Mouse (Mus musculus) telencephalon, adult 2 months (tissue): ENCODE data around the gene Rtl1.

Source experiments
- DNase-seq: peaks from one replicate; pipeline ENCODE4 v3.0.0-alpha.2; 2011; ENCODE audit warnings: low read depth, low spot score

Rtl1 gene

DNA sequence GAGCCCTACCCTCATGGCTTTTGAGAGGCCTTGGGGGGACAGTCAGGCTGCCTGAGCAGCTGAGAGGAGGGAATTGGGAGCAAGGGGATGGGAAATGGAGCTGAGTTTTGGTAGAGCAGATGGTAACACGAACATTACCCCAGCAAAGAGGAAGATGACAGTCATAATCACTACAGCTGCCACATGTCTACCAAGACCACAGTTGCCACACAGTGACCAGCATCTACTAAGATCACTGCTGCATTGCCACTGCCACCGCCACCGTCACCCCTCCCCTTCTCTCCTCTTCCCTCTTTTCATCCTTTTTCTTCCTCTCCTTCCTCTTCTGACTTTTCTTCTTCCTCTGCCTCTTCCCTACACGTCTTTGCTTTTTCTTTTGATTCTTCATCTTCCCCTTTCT is 27.9 kb downstream of the Rtl1 start:
- no peak for DNase-seq

DNA sequence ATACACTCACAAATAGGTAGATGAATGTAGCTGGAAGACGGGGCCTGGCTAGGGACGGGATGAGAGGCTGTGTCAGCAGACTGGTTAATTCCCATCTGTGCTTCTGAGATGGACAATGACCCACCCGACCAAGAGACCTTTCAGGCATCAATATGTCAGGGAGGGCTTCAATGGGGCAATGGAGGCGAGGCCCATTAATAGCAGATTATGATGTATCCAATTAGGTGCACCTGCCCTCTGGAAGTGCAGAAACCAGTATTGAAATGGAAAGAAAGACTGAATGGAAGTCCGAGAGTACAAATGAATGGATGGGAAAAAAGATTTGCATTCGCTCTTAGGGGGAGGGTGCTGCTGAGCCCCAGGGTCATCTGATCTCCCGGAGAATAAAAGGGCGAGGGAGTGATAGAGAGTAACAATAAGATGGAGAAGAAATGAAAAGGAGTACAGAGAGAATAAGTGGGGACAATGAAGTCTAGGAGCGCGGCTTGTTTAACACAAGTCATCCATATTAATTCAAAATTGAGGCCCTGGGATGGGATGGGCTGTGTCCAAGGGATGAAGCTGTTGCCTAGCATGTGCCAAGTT is 39.9 kb downstream of the Rtl1 start:
- no peak for DNase-seq

DNA sequence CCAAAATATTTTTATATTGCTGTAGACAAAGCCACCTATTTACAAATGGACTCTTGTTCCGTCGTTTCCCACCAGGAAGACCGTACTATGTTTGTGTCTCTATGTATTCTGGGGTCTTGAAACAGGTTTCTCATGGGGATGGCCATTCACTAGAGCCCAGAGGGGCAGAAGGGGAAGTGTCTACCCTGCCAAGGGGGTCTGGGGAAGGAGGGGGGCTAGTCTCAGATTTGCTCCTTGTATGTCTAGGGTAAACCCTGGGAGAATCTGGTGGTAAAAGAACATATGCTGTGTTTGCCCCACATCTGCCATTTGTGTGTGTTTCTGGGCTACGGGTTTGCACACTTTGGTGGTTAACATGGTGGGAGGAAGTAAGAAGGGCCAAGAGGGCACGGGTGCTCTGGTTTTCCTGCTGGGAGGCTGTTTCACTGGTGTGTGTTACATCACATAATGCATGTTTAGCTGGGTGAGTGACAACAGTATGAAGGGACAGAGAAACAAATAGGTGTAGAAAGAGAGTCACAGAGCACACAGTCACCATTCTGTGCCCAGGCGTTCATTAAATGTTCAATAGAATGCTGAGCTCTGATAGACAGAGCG is 41.1 kb downstream of the Rtl1 start:
- DNase-seq: no peak

DNA sequence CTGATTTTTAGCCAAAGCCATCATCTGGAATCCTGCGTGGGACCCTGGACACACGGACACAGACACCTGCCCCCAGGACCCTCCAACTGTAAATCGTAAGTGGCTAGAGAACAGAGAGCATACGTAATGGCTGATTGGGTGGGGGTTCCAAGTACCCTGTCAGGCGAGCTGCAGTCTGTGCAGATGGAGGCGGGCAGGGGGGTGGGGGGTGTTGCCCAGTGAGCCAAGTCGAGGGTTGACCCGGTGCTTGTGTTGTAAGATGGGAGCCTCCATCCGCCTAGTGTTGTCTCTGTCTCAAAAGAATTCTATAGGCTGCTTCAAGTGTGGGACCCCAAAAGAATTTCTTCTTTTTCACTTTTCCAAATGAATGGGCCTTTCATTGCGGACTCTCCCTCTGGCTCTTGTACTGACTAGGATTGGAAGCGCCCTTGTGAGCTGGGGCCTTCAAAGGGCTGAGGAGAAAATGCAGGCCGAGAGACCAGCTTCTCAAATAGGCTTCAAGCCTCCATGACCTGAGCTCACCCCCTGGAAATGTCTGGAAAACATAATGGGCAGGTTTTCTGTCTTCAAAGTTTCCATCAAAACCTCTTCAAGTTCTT is 41.8 kb downstream of the Rtl1 start:
- DNase-seq: no peak

DNA sequence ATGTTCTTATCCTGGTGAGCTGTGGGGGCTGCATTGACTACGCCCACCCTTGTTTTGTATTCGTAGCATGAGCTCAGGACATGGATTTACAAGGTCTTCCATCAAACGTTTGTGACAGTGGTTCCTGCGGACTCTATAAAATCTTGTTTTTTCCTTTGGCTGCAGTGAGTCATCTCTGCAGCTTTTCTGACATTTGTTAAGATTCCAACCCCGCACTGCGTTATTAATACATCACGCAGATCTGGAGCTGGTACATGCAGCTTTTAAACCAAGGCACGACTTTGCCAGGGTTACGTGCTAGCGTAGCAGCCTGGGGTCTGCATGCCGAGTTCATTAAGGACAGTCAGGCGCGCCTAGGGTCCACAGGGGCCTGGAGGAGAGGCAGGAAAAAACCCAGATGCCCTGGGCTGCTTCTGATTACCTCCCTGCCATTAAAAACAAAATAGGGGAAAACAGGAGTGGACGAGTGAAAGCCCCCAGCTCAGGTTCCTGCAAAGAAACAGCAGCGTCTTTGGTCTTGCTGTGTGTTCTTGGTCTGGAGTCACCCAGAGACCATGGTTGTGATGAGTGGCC is 44.2 kb downstream of the Rtl1 start:
- no peak for DNase-seq

DNA sequence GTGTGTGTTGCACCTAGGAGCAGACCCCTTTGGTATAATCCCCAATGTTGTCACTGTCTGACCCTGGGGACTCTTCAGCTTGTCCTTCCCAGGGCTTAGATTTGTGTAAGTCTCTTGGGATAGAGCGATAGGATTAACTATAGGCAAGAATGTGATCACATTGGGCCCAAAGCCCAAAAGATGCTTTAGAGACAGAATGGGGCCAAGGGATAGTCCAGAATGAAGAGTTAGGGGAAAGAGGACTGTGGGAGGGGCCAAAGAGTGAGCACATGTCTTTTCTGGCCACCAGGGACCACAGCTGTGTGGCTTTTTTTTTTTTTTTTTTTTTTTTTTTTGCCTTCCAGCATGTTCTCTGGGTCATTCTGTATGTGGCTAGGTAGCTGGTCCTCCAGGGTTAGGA is 46.6 kb downstream of the Rtl1 start:
- DNase-seq: no peak

DNA sequence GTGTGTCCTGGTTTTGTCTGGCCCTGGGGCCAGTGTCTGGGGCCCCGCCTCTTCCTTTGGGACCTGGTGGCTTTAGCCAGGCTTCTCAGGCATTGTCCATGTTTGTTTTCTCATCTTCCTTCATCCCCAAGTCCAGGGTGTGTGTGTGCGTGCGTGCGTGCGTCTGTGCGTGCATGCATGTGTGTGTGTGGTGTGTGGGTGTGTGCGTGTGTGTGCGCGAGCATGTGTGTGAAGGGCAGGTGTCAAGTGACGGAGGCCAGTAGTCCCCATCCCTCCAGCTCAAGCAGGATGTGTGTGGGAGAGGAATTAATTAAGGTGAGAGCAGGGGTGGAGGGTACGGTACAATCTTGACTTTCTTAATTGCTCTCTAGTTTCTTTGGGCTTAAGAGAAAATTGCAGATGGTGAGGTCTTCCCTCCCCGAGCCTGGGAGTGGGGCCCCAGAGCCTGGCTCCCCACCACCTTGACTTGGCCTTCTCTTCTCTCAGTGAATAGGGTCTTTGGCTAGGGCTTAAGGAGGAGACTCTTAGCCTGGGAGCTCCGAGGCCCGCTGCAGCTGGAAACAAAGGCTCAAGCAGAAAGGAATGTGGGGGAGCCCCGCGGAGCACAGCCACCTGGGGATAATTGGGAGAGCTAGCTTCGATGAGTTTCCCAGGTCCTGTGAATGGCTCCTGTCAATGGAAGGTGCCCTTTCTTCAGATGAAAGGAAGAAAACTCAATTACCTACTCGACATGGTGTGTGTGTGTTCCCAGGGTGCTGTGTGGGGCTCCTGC is 47.2 kb downstream of the Rtl1 start:
- no peak for DNase-seq

DNA sequence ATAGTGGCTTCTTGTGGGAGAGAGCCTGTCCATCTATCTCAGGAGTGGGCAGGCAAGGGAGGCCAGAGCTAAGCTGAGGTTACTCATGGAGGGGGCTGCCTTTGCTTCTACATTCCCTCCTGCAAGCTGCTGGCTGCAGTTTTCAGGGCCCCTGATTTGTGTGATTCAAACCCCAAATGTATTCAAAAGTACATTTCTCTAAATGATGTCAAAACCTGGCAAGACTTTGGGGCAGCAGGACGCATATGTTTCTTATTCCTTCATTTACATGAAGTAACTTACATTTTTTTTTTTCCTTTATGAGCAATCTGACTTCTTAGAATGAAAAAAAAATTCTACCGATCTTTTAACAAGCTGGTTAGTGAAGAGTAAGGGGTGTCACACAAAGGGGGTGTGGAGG is 48.4 kb downstream of the Rtl1 start:
- no peak for DNase-seq

DNA sequence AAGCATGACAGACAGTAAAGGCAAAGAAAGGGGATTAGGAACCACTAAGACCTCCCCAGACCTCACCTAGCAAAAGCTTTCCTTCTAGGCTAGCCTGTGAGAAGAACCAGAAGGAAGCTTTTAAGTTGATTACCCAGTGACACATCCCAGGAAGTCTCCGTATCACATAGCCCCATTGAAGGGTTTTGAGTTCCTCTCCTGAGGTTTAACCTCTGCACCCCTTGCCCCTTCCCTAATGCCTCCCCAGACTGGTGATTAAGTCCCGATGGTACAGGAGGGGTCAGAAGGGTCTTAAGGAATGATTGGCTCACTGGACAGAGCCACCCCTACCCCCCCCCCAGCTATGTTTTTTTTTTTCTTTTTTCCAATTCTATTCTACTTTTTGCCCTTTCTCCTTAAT is 53.0 kb downstream of the Rtl1 start:
- no peak for DNase-seq

DNA sequence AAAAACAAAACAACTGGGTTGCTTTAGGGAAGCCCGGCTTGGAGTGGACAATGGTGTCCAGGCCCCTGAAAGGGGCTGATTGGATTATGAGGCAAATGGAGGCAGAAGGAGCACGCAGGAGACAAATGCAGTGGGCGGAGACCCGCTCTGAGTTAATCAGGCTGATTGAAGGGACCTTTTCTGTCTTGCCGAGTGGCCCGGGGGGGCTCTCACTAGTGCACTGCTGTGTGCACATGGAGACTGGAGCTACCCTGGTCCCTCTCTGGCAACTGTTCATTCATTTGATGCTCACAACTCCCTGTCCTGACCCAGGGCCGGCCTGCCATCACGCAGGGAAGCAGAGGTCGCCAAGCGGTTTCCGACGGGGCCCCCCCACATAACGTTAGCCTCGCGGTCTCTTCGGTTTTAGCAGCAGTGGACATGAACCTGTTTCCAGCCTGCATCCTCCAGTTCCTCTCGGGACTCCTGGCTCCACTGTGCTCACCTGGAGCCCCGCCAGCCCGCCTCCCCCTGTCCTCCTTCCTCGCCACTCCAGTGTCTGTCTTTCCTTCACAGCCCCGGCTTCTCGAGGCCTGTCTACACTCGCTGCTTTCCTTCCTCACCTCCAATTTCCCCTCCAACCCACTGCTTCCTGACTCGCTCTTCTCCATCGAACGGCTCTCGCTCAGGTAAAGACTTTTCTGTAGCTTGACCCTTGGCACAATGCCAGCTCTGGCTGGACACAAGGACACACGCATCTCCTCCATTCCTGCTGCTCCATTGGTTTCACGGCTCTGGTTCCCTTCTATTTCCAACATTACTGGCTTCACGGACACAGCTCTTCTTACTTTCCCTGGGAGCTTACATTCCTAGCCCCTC is 54.0 kb downstream of the Rtl1 start:
- no peak for DNase-seq

DNA sequence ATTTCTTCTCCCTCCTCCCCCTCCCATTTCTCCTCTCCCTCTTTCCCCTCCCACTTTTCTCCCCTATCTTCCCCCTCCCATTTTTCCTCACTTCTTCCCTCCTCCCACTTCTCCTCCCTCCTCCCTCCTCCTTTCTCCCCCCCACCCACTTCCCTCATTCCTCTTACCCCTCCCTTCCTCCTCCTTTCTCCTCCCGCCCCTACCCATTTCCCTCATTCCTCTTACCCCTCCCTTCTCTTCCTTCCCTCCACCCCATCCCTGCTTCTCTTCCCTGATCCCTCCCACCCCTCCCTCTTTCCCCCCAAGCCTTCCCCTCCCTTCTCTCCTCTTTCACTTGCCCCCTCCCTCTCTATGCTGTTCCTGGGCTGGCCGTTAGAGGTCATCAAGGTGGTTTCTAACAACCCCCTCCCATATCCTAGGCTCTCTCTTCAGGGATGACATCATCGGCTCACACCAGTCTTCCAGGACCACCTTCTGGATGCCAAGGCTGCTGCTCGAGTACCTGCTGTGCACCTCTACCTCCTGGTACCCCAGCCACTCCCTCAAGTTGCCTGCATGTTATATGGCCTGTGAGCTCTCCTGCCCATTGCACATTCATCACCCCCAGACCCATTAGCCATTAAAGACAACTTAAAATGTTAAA is 56.7 kb downstream of the Rtl1 start:
- no peak for DNase-seq

DNA sequence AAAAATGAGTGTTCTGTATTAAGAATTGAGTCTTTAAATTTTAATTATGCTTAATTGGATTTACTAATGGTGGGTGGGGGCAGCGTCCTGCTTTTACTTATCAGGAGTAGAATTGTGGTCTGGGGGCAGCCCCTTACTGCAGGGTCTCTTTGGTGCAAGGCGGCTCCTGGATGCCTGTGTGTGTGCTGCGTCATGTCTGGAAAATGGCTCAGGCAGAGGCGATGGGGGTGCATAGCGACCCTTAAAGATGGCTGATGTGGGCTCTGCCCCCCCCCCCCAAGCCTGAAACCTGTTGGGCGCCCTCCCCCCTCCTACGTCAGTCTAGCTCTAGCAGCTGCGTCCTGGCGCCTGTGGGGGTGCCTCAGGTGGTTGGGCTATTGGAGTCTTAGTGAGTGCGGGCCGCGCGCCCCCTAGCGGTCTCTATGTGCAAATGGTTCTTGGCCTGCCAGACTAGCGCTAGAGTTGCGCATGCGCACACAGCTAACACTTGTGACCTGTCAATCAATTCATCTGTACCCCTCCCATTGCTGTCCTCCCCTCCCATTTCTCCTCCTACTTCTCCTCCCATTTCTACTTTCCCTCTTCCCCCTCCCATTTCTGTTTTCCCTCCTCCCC is 57.4 kb downstream of the Rtl1 start:
- DNase-seq: peak; percentile 91

DNA sequence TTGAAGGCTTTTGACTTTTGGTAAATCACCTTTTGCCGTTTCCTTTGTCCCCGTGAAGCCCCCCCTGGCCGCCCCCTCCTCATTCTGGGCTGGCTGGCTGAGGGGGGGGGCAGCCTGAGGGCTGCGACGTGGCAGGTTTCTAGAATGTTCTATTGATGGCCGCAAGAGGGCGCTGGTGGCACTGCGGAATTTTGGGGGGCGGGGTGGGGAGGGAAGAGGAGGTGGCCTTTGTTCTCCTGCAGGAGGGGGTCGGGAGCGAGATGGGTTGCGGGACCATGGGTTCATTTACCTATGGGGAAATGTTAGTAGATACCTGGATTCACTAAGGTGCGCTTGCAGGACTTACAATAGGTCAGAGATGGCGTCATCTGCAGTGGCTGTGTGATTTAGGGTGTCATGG is 58.1 kb downstream of the Rtl1 start:
- DNase-seq: no peak

DNA sequence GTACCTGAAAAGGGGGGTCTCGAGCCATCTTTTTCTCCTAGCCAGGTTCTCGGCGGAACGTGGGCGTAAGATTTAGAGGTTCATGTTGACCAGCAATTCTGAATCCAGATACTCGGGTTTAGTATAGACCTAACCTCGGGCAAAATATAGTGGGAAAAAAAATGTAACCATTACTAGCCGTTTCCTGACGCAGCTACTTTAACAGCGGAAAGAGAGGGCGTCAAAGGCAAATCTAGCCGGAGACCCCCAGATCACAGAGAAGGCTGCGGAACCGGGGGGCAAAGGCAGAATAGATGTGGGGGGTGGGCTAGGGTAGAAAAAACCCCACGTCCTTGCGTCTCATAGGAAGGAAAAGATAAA is 58.6 kb downstream of the Rtl1 start:
- DNase-seq: no peak

DNA sequence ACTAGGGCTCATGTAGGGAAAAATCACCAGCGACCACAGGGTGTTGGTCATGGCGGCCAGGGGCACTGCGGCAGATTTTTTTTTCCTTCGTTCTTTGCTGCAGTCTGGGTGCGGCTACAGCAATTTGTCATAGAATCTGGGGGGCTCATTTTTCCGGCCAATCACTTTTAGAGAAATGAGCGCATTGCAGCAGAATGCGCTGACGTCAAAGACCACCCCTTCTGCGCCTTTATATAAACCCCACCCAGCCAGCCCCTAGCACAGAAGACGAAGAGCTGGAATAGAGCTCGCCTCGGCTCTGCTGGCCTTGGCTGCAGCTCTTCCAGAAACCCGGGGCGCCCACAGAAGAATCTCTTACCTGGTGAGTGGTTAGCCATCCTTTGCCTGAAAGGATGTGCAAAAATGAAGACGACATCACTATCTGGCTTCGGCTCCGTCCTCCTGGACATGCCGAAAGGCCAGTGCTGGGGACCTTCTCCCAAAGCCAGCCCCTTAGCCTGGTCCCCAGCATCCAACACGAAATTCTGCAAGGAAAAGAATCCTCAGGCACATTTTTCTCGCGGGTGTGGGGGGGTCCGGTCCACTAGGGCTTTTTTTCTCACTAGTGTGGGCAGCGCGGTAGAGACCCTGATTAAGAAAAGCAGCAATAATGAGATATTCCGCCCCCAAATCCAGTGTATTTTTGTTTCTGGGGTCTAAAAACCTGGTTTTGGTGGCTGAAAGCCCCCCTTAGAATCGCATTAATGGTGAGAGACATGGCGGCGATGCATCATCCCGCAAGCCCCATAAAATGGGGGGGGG is 59.2 kb downstream of the Rtl1 start:
- peak; percentile 72 for DNase-seq

DNA sequence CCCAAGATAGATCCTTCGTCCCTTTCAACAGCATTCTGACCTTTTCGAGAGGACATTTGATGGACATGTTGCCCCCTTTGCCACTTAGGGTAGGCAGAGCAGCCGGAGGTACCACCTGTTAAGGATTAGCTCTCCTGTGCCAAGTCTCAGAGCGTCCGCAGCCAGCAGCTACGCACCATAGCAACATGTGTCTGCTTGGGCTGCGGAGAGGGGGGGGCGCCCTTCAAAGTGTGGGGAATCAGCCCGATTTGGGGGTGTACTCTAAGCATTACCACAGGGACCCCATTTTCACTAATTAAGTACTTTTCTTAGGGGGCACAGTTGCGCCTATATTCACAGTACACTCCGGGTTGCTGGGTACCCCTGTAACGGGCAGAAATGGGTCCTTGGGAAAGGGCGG is 60.2 kb downstream of the Rtl1 start:
- no peak for DNase-seq
